Mouse (Mus musculus): ENCODE measurements around the gene Meis1. TPM values are rescaled to one million over a fixed set of nuclear protein-coding genes. Genes with fewer than 3 reads are reported as not detected.
A peak's percentile ranks its signal among the peaks of the same experiment; 100 is the strongest.

Gene Meis1
- total and polyA plus RNA-seq, 3 experiments, result 0.64 to 4.3 (median 0.98) TPM

DNA sequence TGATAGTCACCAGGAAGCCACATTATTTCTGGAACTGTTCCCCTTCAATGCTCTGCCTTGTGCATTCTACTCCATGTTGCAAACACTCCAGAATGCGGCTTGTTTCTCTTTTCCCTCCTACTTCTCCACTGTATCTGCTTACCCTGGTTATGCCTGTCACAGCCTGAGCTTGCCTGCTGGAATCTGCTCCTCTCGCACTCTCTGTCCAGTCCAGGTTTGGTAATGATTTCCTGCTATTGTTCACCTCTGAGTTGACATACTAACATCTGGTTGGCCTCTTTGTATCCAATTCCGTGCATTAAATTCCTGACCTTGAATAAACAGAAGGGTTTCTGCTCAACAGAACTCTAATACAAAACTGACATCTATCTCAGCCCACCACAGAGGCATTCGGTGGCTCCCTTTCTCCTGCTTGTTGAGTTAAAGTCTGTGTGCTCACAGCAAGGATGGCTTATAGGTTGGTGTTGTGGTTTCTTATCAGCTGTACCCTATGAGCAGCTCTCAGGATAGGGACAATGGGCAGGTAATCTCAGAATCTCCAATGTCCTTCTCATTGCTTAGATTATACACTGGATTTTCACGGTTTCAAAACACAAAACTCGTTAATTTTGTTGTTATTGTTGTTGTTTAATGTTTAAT, 152.5 kb downstream of the Meis1 start:
- DNase-seq (ENCODE audit: low spot score) (no peak), ATAC-seq (ENCODE audit: extremely low read depth, insufficient number of reproducible peaks, low FRiP score, poor library complexity, severe bottlenecking) (peak; percentile 57; the same call in 1 of the 2 replicates)
- Histone ChIP-seq H3K36me3 (replicated peaks) (no peaks in the 10 kb centered on the region), H3K9me3 (replicated peaks) (no peaks in the 10 kb centered on the region), H3K27me3 (ENCODE audit: insufficient read depth, low read length) (peaks cover 29% of the 10 kb centered on the region), H3K4me1 (ENCODE audit: insufficient read depth, low read depth, low read length) (peaks cover 6% of the 10 kb centered on the region; the same call in 1 of the 2 replicates), H3K4me3 (ENCODE audit: low read depth, low read length) (no peak overlapping the region)
- TF ChIP-seq GATA1 (IDR thresholded peaks at IDR 0.05; ENCODE audit: borderline replicate concordance, low read length), result no peak
- TF ChIP-seq POLR2AphosphoS5 (IDR thresholded peaks at IDR 0.05; ENCODE audit: insufficient replicate concordance, low read depth, low read length), result no peak
- no peak for TF ChIP-seq GATA2 (IDR thresholded peaks at IDR 0.05; ENCODE audit: borderline replicate concordance, low read depth, low read length)

DNA sequence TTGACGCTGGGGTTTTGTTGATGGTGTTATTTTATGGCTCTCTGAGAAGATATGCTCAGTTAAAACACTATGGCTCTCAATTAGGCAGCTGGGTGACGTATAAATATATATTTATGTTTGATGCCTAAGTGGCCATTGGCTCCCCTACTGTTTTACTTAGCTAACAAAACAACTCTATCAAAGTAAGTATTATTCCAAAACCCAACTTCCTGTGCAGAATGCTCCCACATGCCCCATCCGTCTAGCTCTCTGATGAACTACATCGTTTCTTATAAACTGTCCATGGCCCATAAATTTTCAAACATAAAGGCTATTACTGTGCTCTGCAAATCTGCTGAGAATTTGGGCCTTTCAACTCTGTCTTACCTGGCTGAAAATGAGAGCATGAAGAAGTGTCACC, 168.0 kb downstream of the Meis1 start:
- Histone ChIP-seq H3K27me3 (ENCODE audit: insufficient read depth, low read length) (no peaks in the 10 kb centered on the region), H3K9me3 (replicated peaks) (no peaks in the 10 kb centered on the region), H3K4me3 (ENCODE audit: low read depth, low read length) (no peak overlapping the region), H3K36me3 (replicated peaks) (no peaks in the 10 kb centered on the region), H3K4me1 (ENCODE audit: insufficient read depth, low read depth, low read length) (no peaks in the 10 kb centered on the region)
- ATAC-seq (ENCODE audit: extremely low read depth, insufficient number of reproducible peaks, low FRiP score, poor library complexity, severe bottlenecking), result no peak
- no peak for TF ChIP-seq POLR2AphosphoS5 (IDR thresholded peaks at IDR 0.05; ENCODE audit: insufficient replicate concordance, low read depth, low read length)
- no peak for TF ChIP-seq GATA1 (IDR thresholded peaks at IDR 0.05; ENCODE audit: borderline replicate concordance, low read length)
- no peak for TF ChIP-seq CTCF (IDR thresholded peaks at IDR 0.05; ENCODE audit: low read depth, low read length)
- no peak for TF ChIP-seq TAL1 (conservative IDR thresholded peaks at IDR 0.05; ENCODE audit: low read depth, low read length)
- TF ChIP-seq GATA2 (IDR thresholded peaks at IDR 0.05; ENCODE audit: borderline replicate concordance, low read depth, low read length), result no peak
- no peak for DNase-seq (ENCODE audit: low spot score)

DNA sequence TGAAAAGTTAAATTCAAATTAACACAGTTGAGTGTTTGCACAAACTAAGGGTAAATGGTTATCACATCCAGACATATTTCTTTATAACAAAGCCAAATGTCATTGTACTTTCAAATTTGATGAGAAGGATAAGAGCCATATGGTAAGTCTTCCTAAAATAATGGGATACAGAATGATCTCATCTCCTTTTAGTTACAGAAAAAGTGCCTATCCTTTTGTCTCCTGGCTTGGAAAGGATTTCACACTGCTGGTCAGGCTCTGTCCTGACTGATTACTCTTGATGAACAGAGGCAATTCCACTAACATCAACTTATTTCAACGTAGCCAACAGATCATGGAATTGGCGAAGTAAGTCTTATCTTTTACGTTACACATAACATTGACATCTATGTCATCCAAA, 171.1 kb downstream of the Meis1 start:
- H3K9me3 ChIP-seq (replicated peaks), result no peaks in the 10 kb centered on the region
- H3K4me3 ChIP-seq (ENCODE audit: low read depth, low read length), result no peak overlapping the region
- H3K27me3 ChIP-seq (ENCODE audit: insufficient read depth, low read length), result no peaks in the 10 kb centered on the region; the same call in 1 of the 2 replicates
- no peaks in the 10 kb centered on the region for H3K36me3 ChIP-seq (replicated peaks)
- no peak for ATAC-seq (ENCODE audit: extremely low read depth, insufficient number of reproducible peaks, low FRiP score, poor library complexity, severe bottlenecking)
- TF ChIP-seq GATA1 (IDR thresholded peaks at IDR 0.05; ENCODE audit: borderline replicate concordance, low read length) (no peak), CTCF (IDR thresholded peaks at IDR 0.05; ENCODE audit: low read depth, low read length) (no peak), GATA2 (IDR thresholded peaks at IDR 0.05; ENCODE audit: borderline replicate concordance, low read depth, low read length) (no peak), TAL1 (conservative IDR thresholded peaks at IDR 0.05; ENCODE audit: low read depth, low read length) (no peak), POLR2AphosphoS5 (IDR thresholded peaks at IDR 0.05; ENCODE audit: insufficient replicate concordance, low read depth, low read length) (no peak)
- no peak for DNase-seq (ENCODE audit: low spot score)
- no peaks in the 10 kb centered on the region for H3K4me1 ChIP-seq (ENCODE audit: insufficient read depth, low read depth, low read length)

DNA sequence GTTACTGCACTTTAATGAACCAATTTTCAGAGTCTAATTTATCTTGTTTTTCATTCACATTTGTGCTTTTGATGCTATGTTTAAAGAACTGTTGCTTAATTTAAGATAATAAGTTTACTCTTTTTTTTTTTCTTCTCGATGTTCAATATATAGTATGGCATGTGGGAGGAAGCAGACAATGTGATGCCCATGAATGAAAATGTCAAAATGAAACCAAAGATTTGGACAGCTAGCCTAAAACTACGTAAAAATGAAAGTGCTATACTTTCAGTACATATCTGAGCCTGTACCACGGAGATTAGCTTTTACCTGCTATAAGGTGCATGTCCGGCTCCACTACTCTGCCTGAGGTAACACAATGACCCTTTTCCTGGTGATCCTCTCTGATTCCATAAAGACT, 172.3 kb downstream of the Meis1 start:
- no peak for TF ChIP-seq GATA1 (IDR thresholded peaks at IDR 0.05; ENCODE audit: borderline replicate concordance, low read length)
- TF ChIP-seq GATA2 (IDR thresholded peaks at IDR 0.05; ENCODE audit: borderline replicate concordance, low read depth, low read length), result no peak
- no peak for TF ChIP-seq CTCF (IDR thresholded peaks at IDR 0.05; ENCODE audit: low read depth, low read length)
- TF ChIP-seq POLR2AphosphoS5 (IDR thresholded peaks at IDR 0.05; ENCODE audit: insufficient replicate concordance, low read depth, low read length), result no peak
- TF ChIP-seq TAL1 (conservative IDR thresholded peaks at IDR 0.05; ENCODE audit: low read depth, low read length), result no peak
- DNase-seq (ENCODE audit: low spot score), result no peak
- no peaks in the 10 kb centered on the region for H3K4me1 ChIP-seq (ENCODE audit: insufficient read depth, low read depth, low read length)
- no peak overlapping the region for H3K4me3 ChIP-seq (ENCODE audit: low read depth, low read length)
- H3K27me3 ChIP-seq (ENCODE audit: insufficient read depth, low read length), result no peaks in the 10 kb centered on the region; the same call in 1 of the 2 replicates
- no peaks in the 10 kb centered on the region for H3K36me3 ChIP-seq (replicated peaks)
- H3K9me3 ChIP-seq (replicated peaks), result no peaks in the 10 kb centered on the region
- ATAC-seq (ENCODE audit: extremely low read depth, insufficient number of reproducible peaks, low FRiP score, poor library complexity, severe bottlenecking), result no peak

DNA sequence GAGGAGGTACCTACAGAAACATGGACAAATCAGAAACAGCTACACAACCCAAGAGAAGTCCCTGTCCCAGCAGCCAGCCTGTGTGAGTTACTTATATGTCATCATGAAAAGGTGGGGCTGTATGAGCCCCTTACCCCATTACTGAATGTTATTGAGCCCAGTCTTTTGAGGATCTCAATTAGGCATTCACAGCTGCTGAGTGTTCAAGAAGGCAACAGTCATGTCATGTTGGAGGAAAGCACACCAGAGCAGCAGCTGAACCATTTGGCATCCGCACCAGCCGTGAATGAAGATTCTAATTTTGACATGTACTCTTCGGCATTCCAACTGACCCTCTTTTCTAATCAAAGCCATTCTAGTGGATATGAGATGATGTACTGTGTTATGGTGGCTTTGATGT, 172.9 kb downstream of the Meis1 start:
- Histone ChIP-seq H3K9me3 (replicated peaks) (no peaks in the 10 kb centered on the region), H3K36me3 (replicated peaks) (no peaks in the 10 kb centered on the region), H3K27me3 (ENCODE audit: insufficient read depth, low read length) (no peaks in the 10 kb centered on the region; the same call in 1 of the 2 replicates), H3K4me3 (ENCODE audit: low read depth, low read length) (no peak overlapping the region), H3K4me1 (ENCODE audit: insufficient read depth, low read depth, low read length) (no peaks in the 10 kb centered on the region)
- no peak for TF ChIP-seq GATA1 (IDR thresholded peaks at IDR 0.05; ENCODE audit: borderline replicate concordance, low read length)
- no peak for TF ChIP-seq TAL1 (conservative IDR thresholded peaks at IDR 0.05; ENCODE audit: low read depth, low read length)
- no peak for TF ChIP-seq GATA2 (IDR thresholded peaks at IDR 0.05; ENCODE audit: borderline replicate concordance, low read depth, low read length)
- no peak for TF ChIP-seq CTCF (IDR thresholded peaks at IDR 0.05; ENCODE audit: low read depth, low read length)
- TF ChIP-seq POLR2AphosphoS5 (IDR thresholded peaks at IDR 0.05; ENCODE audit: insufficient replicate concordance, low read depth, low read length), result no peak
- no peak for DNase-seq (ENCODE audit: low spot score)
- ATAC-seq (ENCODE audit: extremely low read depth, insufficient number of reproducible peaks, low FRiP score, poor library complexity, severe bottlenecking), result no peak

DNA sequence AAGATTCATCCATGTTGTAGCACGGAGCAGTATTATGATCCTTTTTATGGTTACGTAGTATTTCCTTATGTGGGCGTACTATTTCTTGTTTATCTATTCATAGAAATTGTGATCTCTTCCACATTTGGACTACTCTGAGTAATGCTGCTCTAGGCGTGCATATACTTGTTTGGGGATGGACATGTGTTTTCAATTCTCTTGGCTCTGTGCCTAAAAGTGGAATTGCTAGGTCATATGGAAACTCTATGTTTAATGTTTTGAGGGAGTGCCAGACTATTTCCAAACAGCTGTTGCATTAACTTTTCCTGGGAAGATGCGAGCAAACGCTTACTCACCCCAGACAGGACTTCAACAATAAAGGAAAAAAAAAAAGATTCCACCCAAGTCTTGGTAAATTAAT, 173.3 kb downstream of the Meis1 start:
- ATAC-seq (ENCODE audit: extremely low read depth, insufficient number of reproducible peaks, low FRiP score, poor library complexity, severe bottlenecking) (no peak), DNase-seq (ENCODE audit: low spot score) (no peak)
- no peak for TF ChIP-seq GATA1 (IDR thresholded peaks at IDR 0.05; ENCODE audit: borderline replicate concordance, low read length)
- no peak for TF ChIP-seq TAL1 (conservative IDR thresholded peaks at IDR 0.05; ENCODE audit: low read depth, low read length)
- TF ChIP-seq POLR2AphosphoS5 (IDR thresholded peaks at IDR 0.05; ENCODE audit: insufficient replicate concordance, low read depth, low read length), result no peak
- no peak for TF ChIP-seq CTCF (IDR thresholded peaks at IDR 0.05; ENCODE audit: low read depth, low read length)
- no peak for TF ChIP-seq GATA2 (IDR thresholded peaks at IDR 0.05; ENCODE audit: borderline replicate concordance, low read depth, low read length)
- H3K9me3 ChIP-seq (replicated peaks), result no peaks in the 10 kb centered on the region
- no peaks in the 10 kb centered on the region for H3K4me1 ChIP-seq (ENCODE audit: insufficient read depth, low read depth, low read length)
- H3K4me3 ChIP-seq (ENCODE audit: low read depth, low read length), result no peak overlapping the region
- H3K27me3 ChIP-seq (ENCODE audit: insufficient read depth, low read length), result no peaks in the 10 kb centered on the region; the same call in 1 of the 2 replicates
- no peaks in the 10 kb centered on the region for H3K36me3 ChIP-seq (replicated peaks)
